Mouse (Mus musculus) frontal cortex, postnatal 36 days (tissue): ENCODE results near the gene Abcc2.
A peak's percentile ranks its signal among the peaks of the same experiment; 100 is the strongest.

Experiments
- DNase-seq, 2 experiments: peaks; one replicate each; pipeline ENCODE4 v3.0.0; 2022; ENCODE audit warnings: low spot score in 2 of 2

Abcc2 gene

DNA sequence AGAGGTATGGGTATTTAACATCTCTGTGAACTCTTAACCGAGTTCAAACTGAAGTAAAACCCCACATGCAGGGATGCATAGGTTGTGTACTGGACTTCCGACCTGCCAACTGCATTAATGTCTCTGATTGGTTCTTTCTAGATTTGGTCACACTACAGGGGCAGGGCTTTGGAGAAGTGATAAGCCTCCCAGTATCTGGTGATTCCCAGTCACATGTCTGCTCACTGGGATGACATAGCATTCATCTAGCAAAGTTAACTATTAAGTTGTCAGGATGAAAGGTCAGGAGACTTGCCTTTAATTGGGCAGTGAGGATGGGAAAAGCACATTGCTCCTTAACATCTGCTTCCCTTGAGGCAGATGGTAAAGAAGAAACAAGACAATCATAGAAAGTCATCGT, at the start of gene Abcc2:
TSS of gene Abcc2 (plus strand) at position 213 of the 400 bp plus-strand sequence.
- DNase-seq = no peak

DNA sequence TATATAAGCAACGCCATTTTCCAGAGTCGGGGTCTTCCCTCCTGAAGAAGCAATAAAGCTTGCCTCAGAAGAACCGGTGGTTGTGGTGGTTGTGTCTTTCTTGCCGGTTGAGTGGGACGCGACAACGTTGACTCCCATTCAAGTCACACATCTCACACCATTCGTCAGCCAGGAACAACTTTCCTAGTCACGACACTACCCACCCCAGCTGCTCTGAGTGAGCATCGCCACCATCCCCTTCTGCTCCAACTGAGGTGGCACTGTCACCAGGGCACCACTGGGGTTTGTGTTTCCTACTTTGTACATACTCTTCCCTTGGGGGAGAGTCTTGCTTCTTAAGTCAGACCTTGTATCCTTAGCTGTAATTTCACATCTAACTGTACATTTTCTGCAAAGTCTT, 43.6 kb upstream of the Abcc2 start:
- DNase-seq = no peak

DNA sequence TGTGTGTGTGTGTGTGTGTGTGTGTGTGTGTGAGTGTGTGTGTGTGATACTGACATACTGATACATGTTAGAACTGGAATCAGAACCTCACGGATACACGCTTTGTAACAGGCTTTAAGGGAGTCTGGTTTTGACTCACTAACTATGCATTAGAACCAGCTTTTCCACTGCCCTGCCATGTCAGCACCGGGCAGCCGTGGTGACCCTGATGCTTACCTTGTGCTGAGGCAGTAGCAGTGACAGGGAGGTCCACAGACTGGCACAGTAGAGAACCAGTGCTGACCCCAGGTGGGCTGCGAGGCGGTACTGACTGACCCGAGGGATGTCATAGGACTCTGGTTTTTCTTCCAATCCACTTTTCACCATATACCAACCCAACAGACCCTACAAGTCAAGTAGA, 38.6 kb upstream of the Abcc2 start:
- no peak for DNase-seq

DNA sequence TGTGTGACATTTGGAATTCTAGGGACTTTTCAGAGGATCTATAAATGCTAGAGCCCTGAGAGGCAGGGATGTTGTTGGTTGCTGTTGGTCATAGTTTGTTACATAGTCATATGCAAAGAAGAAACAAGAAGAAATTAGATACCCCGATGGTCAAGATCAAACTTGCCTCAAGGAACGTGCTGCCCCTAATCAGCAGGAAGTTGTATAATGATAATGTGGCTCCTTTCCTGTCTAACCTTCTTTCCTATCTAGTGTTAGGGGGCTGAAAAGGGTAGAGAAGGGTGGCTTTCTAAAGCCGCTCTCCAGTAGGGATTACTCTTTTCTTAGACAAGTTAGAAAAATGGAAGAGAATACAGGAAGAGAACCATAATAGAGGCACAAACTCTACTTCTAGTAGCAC, 36.3 kb upstream of the Abcc2 start:
- no peak for DNase-seq

DNA sequence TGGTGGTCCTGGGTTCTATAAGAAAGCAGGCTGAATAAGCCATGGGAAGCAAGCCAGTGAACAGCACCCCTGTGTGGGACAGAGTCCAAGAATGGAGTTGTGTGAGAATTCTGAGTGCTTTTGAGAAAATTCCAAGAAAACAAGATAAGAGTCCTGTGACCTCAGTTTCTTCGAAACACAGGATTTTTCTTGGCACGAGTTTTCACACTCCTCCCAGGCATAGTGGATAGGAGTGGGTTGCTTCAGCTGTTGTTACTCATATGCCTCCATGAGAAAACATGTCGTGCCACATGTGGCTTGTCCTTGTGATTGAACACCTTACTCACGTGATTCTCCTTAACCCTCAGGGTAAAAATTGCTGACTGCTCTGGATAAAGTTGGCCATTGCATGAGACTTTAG, 34.1 kb upstream of the Abcc2 start:
- DNase-seq = no peak

DNA sequence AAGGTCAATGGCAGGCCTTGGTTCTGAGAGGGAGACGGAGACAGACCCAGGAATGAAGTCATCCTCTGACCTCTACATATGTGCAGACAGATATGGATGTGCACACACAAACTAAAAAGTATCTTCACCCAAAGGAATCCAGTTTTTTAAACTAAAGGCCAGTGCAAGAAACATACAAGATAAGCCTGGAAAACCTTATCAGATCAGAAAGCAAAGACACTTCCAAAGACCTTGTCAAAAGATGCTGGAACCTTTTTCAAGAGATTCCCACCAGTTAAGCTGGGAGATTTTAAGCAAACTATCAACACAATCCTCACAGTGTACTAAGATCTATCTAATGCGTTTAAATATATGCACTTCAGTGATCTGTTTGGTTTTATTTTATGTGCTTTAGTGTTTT, 32.0 kb upstream of the Abcc2 start:
- DNase-seq = no peak

DNA sequence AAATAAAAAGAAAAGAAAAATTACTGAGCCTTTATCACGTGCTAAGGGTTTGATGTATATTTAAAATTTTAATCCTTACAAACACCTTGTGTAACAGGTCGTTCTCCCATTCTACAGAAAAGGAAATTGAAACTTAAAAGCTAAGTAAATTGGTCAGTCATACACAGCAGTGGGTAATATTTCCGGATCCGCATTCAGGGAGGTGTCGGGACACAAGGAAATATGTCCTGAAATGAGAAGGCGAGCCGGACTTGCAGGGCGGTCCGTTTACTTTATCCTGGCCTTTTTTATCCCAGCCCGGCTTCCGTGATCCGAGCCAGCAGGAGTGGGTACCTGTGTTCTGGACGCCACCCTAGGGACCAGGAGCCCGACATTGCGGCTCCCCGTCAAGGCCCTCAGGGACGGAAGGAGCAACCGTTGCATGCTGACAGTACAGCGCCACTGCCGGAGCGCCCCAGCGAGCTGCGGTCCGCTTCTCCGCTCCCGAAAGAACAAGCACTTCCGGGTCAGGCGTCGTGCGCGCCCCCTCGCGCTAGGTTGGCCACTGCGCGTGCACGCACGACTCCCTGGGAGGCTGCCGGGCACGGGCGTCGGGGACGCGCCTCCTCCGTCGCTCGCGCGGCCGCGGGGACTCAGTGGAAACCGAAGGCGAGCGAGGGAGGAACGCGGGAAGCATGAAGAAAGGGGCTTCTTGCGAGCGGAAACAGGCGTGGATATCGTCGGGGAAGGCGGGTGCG, 29.3 kb upstream of the Abcc2 start, which contains the start of the genes Cutc and Cox15:
TSS of gene Cutc (plus strand) at position 508 of the 737 bp plus-strand sequence.
TSS of gene Cox15 (minus strand) at position 512 of the 737 bp plus-strand sequence.
- DNase-seq = peak; percentile 97

DNA sequence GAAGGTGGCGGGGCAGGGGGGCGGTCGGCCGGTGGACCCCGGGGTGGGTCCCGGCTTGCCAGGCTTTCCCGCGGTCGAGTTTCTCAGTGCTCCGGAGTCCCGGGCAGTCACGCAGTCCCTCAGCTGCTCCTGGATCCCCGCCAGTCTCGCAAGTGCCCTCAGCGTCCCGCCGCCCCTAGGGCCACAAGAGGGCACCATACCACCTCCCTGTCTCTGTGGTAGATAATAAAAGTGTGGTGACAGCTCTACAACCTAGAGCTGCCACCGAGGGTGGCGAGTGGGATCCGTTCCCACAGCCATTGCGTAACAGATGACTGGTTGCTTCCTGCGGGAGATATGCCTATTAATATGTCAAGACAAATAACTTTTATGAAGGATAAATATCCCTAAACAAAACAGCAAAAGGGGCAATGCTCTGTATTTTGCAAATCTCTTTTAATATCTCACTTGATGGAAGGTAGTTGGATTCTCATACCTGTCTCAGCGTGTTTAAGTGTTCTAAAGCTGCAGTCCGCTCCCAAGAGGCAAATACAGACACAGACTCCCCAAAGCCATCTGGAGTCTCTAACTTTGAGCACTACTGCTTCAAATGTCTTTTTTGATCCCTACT, 28.7 kb upstream of the Abcc2 start:
- DNase-seq = peak; percentile 85 to 87

DNA sequence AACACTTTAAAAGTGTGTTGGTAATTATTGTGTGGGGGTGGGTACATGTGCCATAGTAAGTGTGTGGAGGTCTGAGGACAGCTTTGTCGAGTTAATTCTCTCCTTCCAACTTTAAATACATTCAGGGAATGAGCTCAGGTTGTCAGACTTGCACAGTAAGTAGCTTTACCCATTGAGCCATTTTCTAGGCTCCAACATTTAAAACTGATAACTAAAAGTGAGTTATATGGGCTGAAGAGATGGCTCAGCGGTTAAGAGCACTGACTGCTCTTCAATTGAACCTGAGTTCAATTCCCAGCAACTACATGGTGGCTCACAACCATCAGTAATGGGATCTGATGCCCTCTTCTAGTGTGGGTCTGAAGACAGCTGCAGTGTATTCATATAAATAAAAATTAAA, 27.8 kb upstream of the Abcc2 start:
- no peak for DNase-seq

DNA sequence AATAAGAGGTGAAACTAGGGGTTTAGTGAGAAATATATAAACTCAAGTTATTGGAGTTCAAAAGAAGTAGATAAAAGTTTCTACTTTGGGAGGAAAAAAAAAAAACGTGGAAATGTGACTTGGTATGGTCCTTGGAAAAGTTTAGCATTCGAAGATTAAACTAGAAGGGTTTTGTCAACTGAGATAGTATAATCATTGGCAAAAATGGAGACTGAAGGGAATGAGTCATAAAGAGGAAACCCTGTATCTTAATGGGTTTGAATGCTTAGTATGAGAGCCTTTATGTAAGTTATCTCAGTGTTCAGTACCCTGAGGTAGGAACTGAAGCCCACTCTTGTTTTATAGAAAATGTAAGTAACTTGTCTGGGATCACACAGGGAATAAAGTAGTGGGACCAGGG, 27.1 kb upstream of the Abcc2 start:
- no peak for DNase-seq

DNA sequence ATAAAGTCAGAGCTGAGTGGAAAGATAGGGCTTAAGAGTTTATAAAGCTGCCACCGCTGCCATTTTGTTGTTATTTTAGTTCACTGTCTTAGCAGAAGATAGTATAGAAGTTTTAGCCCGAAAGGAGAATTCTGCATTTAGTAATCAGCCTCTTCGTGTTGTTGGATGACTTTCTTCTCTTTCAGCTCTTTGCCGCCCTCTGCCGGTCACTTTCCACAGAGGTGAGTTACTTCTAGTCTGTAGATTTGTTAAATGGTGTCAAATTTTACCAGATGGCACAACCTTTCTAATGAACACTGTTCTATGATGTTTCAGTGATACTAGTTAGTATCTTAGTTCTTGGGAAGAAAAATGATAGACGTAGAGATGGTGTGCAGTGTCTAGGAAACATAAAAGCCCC, 21.5 kb upstream of the Abcc2 start:
- DNase-seq = peak; percentile 53 to 57

DNA sequence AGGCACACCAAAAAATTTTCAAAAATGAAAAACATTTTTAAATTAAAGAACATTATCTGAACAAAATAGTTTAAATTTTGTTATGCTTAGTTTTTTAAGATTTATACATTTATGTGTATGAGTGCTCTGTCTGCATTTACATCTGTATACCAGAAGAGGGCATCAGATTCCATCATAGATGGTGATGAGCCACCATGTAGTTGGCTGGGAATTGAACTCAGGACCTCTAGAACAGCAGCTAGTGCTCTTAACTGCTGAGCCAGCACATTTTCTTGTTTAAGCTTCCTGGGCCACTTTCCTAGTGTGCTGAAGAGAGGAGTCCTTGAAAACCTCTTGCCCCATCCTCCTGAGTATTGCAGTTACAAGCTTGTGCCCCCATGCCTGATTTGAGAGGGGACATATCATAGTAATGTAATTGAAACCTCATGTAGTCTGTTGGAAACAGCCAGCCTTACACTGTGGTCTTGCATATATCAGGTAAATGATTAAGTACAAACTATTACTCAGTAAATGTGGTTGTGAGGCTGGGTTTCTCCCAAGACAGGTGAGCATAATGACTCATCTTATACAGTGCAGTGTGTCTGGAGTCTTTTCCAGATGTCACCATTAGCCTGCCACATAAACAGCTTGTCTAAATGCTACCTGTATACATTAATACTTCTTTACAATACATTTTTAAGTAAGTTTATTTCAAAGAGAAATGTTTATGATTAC, 20.3 kb upstream of the Abcc2 start:
- no peak for DNase-seq

DNA sequence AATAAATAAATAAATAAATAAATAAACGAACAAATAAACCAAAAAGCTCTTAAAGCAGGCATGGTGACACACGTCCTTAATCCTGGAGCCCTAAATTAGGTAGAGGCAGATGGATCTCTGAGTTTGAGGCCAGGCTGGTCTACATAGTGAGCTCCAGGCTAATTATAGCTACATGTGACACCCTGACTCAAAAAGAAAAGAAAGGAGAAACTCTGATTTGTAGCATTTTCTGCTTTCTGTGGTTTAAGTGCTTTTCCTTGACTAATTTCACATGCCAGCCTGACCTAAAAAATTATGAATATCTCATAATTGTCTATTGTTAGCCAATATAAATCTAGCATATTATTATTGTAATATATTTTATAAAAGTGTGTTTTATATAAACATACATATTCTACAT, 19.6 kb upstream of the Abcc2 start:
- no peak for DNase-seq

DNA sequence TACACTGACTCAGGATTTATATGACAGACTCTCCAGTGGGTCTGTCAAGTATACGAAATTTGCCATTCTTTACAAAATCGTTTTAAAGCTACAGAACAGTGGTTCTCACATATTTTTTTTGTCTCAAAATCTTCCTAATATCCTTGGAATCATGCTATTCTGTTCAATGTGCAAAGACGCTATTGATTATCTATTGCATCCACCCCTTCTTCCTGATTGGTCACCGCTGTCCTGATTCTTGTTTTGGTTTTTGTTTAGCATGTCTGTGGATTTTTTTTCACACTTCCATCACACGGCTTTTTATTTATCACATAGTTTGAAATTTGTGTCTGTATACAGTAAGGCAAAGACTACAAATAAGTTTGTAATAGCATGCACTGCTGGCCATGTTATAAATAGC, 15.5 kb upstream of the Abcc2 start:
- DNase-seq = no peak

DNA sequence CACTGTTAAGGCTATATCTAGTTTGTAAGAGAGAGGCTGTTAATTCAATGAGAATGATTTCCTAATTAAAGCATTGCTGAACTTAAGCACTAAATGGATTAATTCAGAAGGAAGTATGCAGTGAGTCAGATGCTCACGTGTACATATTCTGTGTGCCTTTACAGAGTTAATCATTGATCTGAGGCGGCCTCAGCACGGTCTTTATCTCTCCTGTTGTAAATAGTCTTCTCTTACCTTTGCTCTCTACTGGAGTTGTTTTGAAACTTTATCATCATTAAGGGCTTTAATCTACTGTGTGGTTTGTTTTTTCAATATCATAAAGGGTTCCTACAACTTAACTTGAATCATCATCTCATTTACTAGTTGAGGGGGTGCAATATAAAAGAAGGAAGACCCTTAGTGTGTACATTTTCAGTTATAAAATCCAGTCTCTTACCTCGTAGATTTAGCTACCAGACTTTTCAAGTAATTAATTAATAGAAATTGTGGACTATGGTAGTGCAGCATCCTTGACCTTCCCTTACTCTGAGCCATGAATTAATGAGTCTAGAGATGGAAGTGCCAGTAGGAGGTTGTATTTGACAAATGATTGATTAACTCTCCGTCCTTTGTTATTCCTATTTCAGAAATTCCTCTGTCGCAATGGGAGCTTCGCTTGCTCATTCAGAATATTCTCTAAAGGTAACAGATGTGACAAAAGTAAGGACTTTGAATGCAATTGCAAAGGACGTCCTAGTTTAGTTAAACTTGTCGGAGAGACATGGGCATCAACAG, 14.3 kb upstream of the Abcc2 start:
- DNase-seq = no peak

DNA sequence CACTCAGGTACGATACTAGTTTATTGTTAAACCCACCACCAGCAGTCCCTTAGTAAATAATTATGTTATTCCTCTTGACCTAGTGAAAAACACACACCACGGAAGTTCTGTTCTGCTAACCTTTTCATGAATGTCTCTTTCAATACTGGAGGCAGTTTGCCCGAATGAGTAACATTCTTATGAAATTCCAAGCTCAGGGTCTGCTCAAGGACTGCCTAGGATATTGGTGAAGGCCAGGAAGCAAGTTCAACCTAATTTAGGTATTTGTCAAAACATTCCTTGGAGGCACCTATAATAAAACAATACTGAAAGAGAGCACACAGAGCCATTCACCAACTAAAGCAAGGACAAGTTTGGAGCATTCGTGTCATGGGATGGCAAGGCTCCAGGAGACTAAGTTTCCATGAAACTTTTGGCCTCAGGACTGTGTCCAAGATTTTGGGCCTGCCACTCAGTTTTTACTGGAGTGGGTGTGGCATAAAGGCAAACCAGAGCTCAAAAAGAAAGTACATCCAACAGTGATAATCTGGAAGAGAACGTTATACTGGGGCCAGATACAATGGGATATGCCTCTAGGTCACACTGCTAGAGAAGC, 12.5 kb upstream of the Abcc2 start:
- no peak for DNase-seq

DNA sequence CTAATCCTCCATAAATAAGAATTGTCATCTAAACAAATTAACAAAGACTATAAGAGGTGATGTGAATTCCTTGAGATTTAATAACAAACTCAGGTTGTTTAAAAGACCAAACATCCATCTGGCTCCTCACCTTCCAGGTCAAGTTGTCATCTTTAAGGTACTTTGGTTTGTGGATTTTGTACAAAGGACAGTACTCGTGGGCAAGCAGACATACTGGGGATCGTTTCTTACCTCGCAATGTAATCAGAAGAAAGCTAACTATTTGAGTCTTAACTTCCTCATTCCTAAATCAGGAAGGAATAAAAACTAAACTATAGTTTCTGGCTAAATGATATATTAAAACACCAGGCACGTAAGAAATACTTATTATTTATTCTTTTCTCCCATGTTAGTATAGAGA, 11.4 kb upstream of the Abcc2 start:
- no peak for DNase-seq

DNA sequence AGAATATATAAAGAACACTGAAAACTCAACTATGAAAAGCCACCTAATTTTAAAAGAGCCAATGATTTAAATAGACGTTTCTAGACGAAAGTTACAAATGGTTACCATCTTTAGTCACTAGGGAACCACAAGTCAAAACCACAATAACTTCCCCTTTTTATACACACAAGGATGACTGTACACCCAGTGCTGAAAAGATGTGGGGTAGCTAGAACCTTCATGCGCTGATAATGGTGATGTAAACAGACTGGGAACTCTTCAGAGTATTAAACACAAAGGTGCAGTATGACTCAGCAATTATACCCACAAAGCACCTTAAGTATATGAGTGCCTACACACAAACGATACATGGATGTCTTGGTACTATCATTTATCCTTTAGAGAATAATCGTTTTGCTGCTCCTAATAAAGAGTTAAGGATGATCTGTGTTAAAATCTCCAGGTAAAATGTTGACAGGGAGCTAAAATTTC, 10.5 kb upstream of the Abcc2 start:
- no peak for DNase-seq

DNA sequence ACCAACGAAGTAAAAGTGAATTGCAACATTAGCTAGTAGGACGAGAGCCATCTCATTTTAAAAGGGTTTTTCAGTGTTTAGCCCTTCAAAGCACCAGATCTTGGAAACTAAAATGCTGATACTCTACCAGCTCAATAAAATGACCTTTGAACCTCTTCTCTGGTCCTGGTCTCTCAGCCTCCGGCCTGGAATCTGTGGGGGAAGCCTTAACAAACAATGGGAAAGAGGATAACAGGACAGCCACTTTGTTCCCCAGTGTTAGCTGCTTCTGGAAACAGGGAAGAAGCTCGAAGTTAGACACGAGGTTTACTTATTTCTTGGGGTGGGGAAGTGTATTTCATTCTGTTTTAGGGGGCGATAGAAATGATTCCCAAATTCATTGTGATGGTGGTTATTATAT, 9.7 kb upstream of the Abcc2 start:
- DNase-seq = no peak

DNA sequence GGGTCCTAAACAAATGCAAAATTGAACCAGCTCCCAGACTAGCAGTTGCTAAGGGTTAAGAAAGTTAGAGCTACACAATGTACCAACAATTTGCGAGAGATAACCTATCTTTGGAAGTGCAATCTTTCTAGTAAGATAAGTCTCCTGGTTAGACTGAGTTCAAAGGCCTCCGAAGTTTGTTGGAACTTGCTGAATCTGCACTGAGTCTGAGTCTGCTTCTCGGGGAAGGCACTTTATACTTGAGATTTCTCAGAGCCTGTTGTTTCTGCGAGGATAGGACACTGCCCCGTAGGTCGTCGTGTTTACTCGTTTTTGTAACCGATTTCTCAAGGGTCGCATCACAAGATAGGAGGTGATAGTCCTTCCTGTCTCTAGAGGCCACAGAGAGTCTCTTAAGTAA, 6.6 kb upstream of the Abcc2 start:
- DNase-seq = no peak

DNA sequence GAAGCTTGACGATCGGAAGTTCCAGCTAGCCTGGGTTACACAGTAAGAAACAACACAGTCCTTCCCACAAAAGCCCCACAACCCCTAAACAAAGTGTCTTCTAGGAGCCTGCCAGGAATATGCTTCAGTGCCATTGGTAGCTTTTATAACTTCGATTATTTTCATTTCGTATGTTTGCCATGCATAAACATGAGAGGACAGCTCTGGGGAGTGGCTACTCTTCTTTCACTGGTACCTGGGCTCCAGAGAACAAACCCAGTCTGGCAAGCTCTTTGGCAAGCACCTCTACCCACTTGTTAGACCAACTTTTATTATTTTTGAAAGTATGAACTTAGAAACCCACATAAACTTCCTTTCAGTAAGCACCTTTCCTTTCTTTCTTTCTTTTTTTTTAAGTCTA, 5.4 kb upstream of the Abcc2 start:
- no peak for DNase-seq

DNA sequence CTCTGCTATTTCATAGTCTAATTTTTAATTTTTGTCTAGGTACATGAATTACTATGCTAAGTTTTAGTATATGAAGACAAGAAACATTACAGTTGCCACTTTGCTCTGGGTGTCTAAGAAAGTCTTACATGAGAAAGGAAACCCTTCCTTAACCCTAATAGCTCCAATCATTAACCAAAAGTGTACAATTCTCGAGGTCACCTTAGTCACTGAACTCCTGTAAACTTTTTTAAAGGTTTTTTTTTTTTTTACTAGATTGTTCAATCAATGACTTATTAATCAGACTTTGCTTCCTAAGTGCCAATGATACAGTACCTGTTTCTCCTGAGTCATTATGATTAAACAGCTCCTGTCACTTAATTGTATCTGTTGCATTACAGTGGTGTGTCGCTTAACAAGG, 4.7 kb upstream of the Abcc2 start:
- DNase-seq = no peak
